Mouse (Mus musculus): Measurements from ENCODE around the gene Ube2b. TPM values are rescaled to one million over a fixed set of nuclear protein-coding genes. Genes with fewer than 3 reads are reported as not detected.

Ube2b gene
- 214 and 215 TPM in 2 replicates for polyA plus RNA-seq (2015; fragmentation: Nextera tagmentation; extraction: Ambion mirVana)

DNA sequence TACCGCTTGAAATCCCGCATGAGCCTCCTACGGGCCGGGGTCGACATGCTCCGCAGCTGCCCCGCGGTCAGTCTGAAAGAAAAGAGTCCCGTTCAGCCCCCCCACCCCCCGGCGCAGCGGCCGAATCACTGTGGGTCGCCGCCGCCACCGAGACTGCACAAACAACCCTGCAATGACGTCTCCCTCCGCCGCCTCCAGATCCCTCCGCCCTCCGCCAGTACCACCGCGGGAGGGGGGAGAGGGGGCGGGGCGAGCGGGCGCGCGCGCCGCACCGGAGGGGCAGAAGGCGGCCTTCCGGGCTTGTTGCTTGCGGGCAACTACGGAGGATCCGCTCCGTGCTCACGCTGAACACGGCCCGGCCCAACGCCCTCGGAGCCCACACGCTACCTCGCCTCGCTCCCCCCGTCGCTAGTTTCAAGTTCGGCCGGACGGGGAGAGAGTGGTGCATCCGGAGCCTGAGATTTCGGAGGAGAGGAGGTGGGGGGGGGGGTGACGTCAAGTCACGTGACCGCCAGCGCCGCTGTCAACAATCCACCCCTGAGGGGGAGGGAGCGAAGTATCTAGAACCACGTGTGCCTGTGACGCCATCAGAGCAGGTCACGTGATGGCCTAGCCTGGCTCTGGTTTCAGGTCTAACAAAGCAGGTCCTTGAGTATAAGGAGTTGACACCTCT, at the start of gene Ube2b:
TSS of gene Ube2b (minus strand) at position 473 of the 673 bp plus-strand sequence.
- Histone ChIP-seq H3K9ac (peak within 1 kb of the TSS; percentile 93), H3K4me2 (peak within 1 kb of the TSS; percentile 69), H3K4me1 (peaks cover 38% of the 10 kb centered on the region), H3K4me3 (peak within 1 kb of the TSS; percentile 93), H3K36me3 (peaks cover 23% of the 10 kb centered on the region), H3K9me3 (no peaks in the 10 kb centered on the region), H3K27ac (peak within 1 kb of the TSS; percentile 98), H3K27me3 (no peaks in the 10 kb centered on the region)
- WGBS: under 1% methylated on average over 63 of the region's 63 CpGs
- ATAC-seq (ENCODE audit: borderline replicate concordance, extremely low read depth, low FRiP score, low TSS enrichment): peak; percentile 85

DNA sequence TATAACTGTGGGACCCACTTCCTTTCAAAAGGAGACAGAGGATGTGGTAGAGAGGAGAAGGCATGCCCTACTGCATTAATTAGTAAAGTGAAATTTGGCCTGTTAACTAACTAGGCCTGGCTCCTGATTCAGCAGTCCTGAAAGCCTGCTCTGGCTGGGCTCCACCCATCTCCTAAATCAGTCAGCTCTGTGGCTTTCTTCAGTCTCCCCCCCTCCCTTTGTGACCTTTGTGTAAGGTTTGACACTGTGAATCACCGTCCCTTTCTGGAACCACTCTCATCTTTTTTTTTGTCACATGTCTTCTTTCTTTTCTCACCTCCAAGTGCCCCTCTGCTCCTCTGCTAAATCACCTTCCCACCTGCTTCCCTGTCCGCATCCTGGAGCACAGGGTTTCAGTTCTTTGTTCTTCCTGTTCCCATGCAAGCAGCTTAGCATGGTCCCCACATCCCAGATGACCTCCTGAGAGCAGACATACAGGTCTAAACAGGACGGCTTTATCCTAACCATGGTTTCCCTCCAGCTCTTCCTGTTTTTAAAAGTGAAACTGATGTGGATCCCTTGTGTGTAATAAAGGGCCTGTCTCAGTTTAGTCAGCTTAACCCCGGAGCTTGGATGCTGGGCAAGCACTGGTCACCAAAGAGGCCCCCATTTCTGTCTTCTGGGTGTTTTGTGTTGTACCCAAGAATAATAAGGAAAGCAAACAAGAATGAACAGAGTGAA, 46.0 kb upstream of the Ube2b start:
- no peaks in the 10 kb centered on the region for H3K27me3 ChIP-seq
- H3K4me1 ChIP-seq: no peaks in the 10 kb centered on the region
- H3K4me2 ChIP-seq: no peak overlapping the region
- no peak overlapping the region for H3K9ac ChIP-seq
- no peaks in the 10 kb centered on the region for H3K9me3 ChIP-seq
- ATAC-seq (ENCODE audit: borderline replicate concordance, extremely low read depth, low FRiP score, low TSS enrichment): no peak
- 49% methylated on average over 4 of the region's 4 CpGs for WGBS
- no peak overlapping the region for H3K27ac ChIP-seq
- no peak overlapping the region for H3K4me3 ChIP-seq
- H3K36me3 ChIP-seq: no peaks in the 10 kb centered on the region

DNA sequence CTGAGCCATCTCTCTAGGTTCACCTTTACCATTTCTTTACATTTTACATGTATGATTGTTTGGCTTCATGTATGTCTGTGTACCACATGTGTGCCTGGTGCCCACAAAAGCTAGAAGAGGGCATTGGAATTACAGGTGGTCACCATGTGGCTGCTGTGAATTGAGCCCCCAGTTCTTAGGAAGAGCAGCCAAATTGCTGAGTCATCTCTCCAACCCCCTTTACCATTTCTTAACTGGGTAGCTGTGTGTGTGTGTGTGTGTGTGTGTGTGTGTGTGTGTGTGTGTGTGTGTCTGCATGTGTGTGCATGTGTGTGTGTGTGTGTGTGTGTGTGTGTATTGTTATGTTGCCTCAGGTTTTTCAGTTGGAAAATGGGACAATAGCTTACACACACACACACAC, 43.6 kb upstream of the Ube2b start:
- Histone ChIP-seq H3K27ac (no peak overlapping the region), H3K4me1 (no peaks in the 10 kb centered on the region), H3K9ac (no peak overlapping the region), H3K27me3 (no peaks in the 10 kb centered on the region), H3K36me3 (no peaks in the 10 kb centered on the region), H3K4me3 (no peak overlapping the region), H3K9me3 (no peaks in the 10 kb centered on the region), H3K4me2 (no peak overlapping the region)
- ATAC-seq (ENCODE audit: borderline replicate concordance, extremely low read depth, low FRiP score, low TSS enrichment): no peak

DNA sequence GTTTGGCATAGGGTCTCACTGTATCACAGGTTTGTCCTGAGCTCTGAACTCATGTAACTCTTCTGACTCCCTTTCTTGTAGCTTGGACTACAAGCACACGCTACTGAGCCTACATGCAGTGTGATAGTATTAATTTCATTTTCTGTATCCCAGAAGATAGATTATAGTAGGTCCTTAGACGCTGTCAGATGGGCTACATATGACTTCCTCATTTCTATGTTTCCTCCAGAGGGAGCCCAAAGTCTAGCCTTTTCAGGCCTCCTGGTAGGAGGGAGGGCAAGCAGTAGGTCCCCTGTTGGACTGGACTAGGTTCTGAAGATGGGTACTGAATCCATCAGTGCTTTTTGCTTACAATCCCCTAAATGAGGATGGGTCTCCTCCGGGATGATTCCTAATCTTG, 42.7 kb upstream of the Ube2b start:
- Histone ChIP-seq H3K27ac (no peak overlapping the region), H3K9me3 (no peaks in the 10 kb centered on the region), H3K4me3 (no peak overlapping the region), H3K36me3 (no peaks in the 10 kb centered on the region), H3K27me3 (no peaks in the 10 kb centered on the region), H3K9ac (no peak overlapping the region), H3K4me1 (no peaks in the 10 kb centered on the region), H3K4me2 (no peak overlapping the region)
- no peak for ATAC-seq (ENCODE audit: borderline replicate concordance, extremely low read depth, low FRiP score, low TSS enrichment)
- 84% methylated on average over 3 of the region's 3 CpGs for WGBS

DNA sequence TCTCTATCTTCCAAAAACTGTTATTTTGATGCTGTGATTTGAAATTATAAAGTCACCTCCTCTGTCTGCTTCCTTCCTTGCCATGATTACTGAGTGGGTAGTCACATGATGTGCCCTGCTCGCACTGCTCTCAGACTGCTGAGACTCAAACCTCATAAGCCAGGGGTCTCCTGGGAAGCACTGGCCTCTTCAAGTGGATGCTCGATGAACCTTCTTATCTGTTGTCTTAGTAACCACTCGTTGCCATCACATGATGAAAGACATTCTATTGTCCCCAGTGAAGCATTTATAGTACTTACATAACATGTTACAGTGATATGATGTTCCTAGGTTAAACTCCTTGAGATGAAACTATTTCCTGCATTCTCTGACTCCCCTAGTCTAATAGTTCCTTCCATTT, 37.1 kb upstream of the Ube2b start:
- Histone ChIP-seq H3K9ac (no peak overlapping the region), H3K27ac (no peak overlapping the region), H3K36me3 (no peaks in the 10 kb centered on the region), H3K27me3 (no peaks in the 10 kb centered on the region), H3K4me2 (no peak overlapping the region), H3K9me3 (no peaks in the 10 kb centered on the region), H3K4me1 (no peaks in the 10 kb centered on the region), H3K4me3 (no peak overlapping the region)
- ATAC-seq (ENCODE audit: borderline replicate concordance, extremely low read depth, low FRiP score, low TSS enrichment): no peak
- WGBS: 38% methylated on average over 3 of the region's 3 CpGs

DNA sequence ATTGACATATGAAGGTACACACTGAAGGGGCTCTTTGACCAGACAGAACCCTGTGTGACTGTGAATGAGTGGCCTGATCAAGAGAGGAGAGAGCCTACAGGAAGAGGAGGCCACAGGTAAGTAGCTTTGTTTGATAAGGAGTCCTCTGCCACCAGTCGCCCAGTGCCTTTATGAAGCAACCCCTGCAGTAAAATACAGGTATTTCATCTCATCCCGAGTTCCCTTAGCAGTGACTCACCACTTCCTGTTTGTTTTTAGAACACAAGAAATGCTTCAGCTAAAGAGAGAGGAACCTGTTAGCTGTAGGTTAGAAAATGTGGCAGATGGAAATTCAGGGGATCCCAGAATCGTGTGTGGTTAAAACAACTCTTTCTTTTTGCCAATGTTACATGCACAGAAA, 35.3 kb upstream of the Ube2b start:
- no peak overlapping the region for H3K4me3 ChIP-seq
- no peak for ATAC-seq (ENCODE audit: borderline replicate concordance, extremely low read depth, low FRiP score, low TSS enrichment)
- H3K4me2 ChIP-seq: no peak overlapping the region
- H3K36me3 ChIP-seq: no peaks in the 10 kb centered on the region
- no peaks in the 10 kb centered on the region for H3K27me3 ChIP-seq
- no peak overlapping the region for H3K9ac ChIP-seq
- WGBS: 50% methylated on average over 3 of the region's 3 CpGs
- no peaks in the 10 kb centered on the region for H3K4me1 ChIP-seq
- H3K27ac ChIP-seq: no peak overlapping the region
- no peaks in the 10 kb centered on the region for H3K9me3 ChIP-seq

DNA sequence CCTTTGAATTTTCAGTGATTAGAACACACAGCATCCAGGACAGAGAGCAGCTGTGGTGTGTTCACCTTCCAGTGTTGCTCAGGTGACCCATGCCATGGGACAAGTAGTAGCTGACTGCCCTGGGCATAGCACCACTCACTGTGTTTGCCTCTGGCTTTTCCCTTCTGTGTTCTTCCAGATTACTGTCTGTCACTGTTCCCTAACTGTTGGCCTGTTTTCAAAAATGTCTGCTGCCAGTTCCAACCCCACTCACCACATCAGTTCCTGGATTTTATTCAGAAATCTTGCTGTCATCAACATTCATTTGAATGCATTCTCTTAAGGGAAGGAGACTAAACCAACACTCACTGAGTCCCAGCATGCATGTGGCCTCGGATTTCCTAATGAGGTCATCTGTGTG, 33.4 kb upstream of the Ube2b start:
- H3K4me2 ChIP-seq: no peak overlapping the region

DNA sequence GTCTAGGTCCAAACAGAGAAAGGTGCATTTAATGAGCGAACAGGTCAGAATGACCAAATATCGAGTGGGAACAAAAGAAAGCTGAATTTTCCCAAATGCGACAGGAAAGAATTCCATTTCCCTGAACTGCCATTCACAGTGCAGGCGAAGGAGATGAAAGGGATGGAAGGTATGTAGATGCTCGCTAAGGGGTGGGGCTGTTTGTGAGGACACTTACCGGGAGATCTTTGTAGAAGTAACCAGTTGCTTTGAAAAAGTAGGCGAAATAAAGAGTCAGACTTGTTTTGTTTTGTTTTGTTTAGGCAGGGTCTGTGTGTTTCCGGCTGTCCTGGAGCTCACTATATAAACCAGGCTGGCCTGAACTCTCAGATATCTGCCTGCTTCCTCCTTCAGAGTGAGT, 31.8 kb upstream of the Ube2b start:
- H3K9me3 ChIP-seq: no peaks in the 10 kb centered on the region
- ATAC-seq (ENCODE audit: borderline replicate concordance, extremely low read depth, low FRiP score, low TSS enrichment): no peak
- no peak overlapping the region for H3K4me3 ChIP-seq
- H3K4me1 ChIP-seq: no peaks in the 10 kb centered on the region
- H3K27ac ChIP-seq: no peak overlapping the region
- H3K4me2 ChIP-seq: no peak overlapping the region
- no peaks in the 10 kb centered on the region for H3K27me3 ChIP-seq
- no peak overlapping the region for H3K9ac ChIP-seq
- 58% methylated on average over 8 of the region's 8 CpGs for WGBS
- no peaks in the 10 kb centered on the region for H3K36me3 ChIP-seq

More for the DNA sequence above, 33.4 kb upstream of the Ube2b start:
- no peak overlapping the region for H3K9ac ChIP-seq
- no peaks in the 10 kb centered on the region for H3K4me1 ChIP-seq
- no peak overlapping the region for H3K27ac ChIP-seq
- no peak overlapping the region for H3K4me3 ChIP-seq
- no peaks in the 10 kb centered on the region for H3K9me3 ChIP-seq
- H3K27me3 ChIP-seq: no peaks in the 10 kb centered on the region
- H3K36me3 ChIP-seq: no peaks in the 10 kb centered on the region
- 76% methylated on average over 1 of the region's 1 CpGs for WGBS
- no peak for ATAC-seq (ENCODE audit: borderline replicate concordance, extremely low read depth, low FRiP score, low TSS enrichment)

DNA sequence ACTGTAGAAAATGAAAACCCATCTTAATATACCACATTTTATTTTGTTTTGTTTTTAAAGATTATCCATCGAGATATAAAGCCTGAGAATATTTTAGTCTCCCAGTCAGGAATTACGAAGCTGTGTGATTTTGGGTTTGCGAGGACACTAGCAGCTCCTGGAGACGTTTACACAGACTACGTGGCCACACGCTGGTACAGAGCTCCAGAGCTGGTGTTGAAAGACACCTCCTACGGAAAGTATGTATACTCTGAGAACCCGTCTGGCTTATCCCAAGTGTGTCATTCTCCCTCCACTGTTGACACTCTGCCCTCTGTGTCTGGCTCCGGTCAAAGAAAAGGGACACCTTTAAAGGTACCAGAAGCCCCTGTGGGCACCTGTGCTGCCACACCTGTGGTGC, 17.7 kb upstream of the Ube2b start:
- H3K4me3 ChIP-seq: no peak overlapping the region
- H3K9me3 ChIP-seq: no peaks in the 10 kb centered on the region
- H3K9ac ChIP-seq: no peak overlapping the region
- ATAC-seq (ENCODE audit: borderline replicate concordance, extremely low read depth, low FRiP score, low TSS enrichment): no peak
- no peak overlapping the region for H3K27ac ChIP-seq
- H3K36me3 ChIP-seq: no peaks in the 10 kb centered on the region
- no peaks in the 10 kb centered on the region for H3K4me1 ChIP-seq
- 61% methylated on average over 9 of the region's 9 CpGs for WGBS
- no peak overlapping the region for H3K4me2 ChIP-seq
- no peaks in the 10 kb centered on the region for H3K27me3 ChIP-seq

DNA sequence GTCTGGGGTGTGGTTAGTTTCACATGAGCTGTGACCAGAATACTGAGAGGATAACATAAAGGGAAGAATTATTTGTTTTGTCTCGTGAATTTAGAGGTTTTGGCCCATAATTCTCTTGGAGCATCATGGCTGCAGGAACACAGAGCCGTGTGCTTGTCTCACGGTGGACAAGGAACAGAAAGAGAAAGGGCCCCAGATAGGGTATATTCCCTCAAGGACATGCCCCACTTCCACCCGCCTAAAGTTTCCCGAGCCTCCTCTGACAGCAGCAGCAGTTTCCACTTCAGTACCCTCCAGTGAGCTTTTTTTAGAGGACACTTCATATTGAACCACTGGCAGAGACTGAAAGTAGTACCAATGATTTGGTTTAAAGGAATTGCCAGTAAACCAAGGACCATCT, 11.0 kb upstream of the Ube2b start:
- 71% methylated on average over 5 of the region's 5 CpGs for WGBS
- no peak overlapping the region for H3K27ac ChIP-seq

DNA sequence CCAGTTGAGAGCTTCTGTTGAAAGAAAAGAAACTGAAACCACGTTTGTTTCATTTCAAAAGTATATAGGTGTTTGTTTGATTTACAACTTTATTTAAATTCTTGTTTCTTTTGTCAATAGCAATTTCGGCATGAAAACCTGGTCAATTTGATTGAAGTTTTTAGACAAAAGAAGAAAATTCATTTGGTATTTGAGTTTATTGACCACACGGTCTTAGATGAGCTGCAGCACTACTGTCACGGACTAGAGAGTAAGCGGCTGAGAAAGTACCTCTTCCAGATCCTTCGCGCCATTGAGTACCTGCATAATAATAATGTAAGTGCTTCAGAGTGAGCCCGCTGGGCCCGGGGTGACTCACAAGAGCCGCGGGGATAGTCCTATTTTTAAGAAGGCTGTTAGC, 10.4 kb upstream of the Ube2b start:
- Histone ChIP-seq H3K27ac (no peak overlapping the region), H3K4me3 (no peak overlapping the region), H3K9ac (no peak overlapping the region), H3K4me1 (peaks cover 2% of the 10 kb centered on the region; the same call in 1 of the 2 replicates), H3K4me2 (no peak overlapping the region), H3K36me3 (no peaks in the 10 kb centered on the region), H3K9me3 (no peaks in the 10 kb centered on the region), H3K27me3 (no peaks in the 10 kb centered on the region)
- ATAC-seq (ENCODE audit: borderline replicate concordance, extremely low read depth, low FRiP score, low TSS enrichment): no peak
- 84% methylated on average over 11 of the region's 11 CpGs for WGBS

More for the DNA sequence above, 11.0 kb upstream of the Ube2b start:
- H3K4me2 ChIP-seq: no peak overlapping the region
- no peak for ATAC-seq (ENCODE audit: borderline replicate concordance, extremely low read depth, low FRiP score, low TSS enrichment)
- no peaks in the 10 kb centered on the region for H3K27me3 ChIP-seq
- no peak overlapping the region for H3K9ac ChIP-seq
- H3K4me3 ChIP-seq: no peak overlapping the region
- no peaks in the 10 kb centered on the region for H3K9me3 ChIP-seq
- H3K36me3 ChIP-seq: no peaks in the 10 kb centered on the region
- no peaks in the 10 kb centered on the region for H3K4me1 ChIP-seq

DNA sequence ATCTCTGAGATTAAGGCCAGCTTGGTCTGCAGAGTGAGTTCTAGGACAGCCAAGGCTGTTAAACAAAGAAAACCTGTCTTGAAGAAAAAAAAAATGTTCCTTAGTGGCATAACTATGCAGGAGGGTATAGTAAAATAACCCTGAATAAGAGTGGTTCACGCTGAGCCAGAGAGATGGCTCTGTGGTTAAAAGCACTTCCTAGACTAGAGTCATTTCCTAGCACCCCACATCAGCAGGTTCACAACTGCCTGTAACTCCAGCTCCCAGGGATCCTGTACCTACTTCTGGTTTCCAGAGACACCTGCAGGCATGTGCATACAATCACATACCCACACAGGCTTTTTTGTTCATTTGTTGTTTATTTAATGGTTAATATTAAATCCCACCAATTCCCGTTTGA, 5.0 kb upstream of the Ube2b start:
- Histone ChIP-seq H3K4me2 (no peak overlapping the region; the same call in 1 of the 2 replicates), H3K9me3 (no peaks in the 10 kb centered on the region), H3K4me1 (peaks cover 25% of the 10 kb centered on the region), H3K27ac (no peak overlapping the region), H3K36me3 (no peaks in the 10 kb centered on the region), H3K9ac (no peak overlapping the region), H3K4me3 (no peak overlapping the region), H3K27me3 (no peaks in the 10 kb centered on the region)
- no peak for ATAC-seq (ENCODE audit: borderline replicate concordance, extremely low read depth, low FRiP score, low TSS enrichment)
- WGBS: 51% methylated on average over 2 of the region's 2 CpGs
